Mouse (Mus musculus) small intestine, adult 2 months (tissue): ENCODE measurements around the gene Hhat.

Experiments used
- CTCF ChIP-seq: fragments of 200-500 bp; IDR thresholded peaks from 2 replicates; pipeline ENCODE4 v1.5.1; 2012; ENCODE audit warnings: low read depth, mild to moderate bottlenecking, control low read depth, inconsistent platforms, low read length, moderate library complexity, mixed read lengths; ENCODE audit not compliant: insufficient replicate concordance, insufficient read length; ENCODE audit errors: extremely low read depth
- POLR2A ChIP-seq: fragments of 200-500 bp; IDR thresholded peaks from 2 replicates; pipeline ENCODE4 v1.6.1; 2012; ENCODE audit warnings: low read depth, mild to moderate bottlenecking, control low read depth, inconsistent platforms, low read length, moderate library complexity

- TF ChIP-seq CTCF (no peak), POLR2A (no peak)
Observed at GRCm38 (mm10) chr1:192448512-192448911, 322.5 kb downstream of the Hhat start.
